Mouse (Mus musculus): Measurements from ENCODE around the gene Mrps2.

Gene Mrps2

GRCm38 (mm10) chr2:28467860-28468485, at the start of gene Mrps2:
Gene Mrps2 (plus strand): TSS chr2:28468066.
- DNase-seq (ENCODE audit: low spot score), result peak; percentile 51

- peak; percentile 71 for DNase-seq (ENCODE audit: low spot score)
Observed at GRCm38 (mm10) chr2:28419898-28420297, 48.0 kb upstream of the Mrps2 start.

GRCm38 (mm10) chr2:28423167-28423566, 44.7 kb upstream of the Mrps2 start:
- DNase-seq (ENCODE audit: low spot score), result no peak

GRCm38 (mm10) chr2:28427226-28427625, 40.6 kb upstream of the Mrps2 start:
- DNase-seq (ENCODE audit: low spot score), result no peak

- no peak for DNase-seq (ENCODE audit: low spot score)
Observed at GRCm38 (mm10) chr2:28430846-28431245, 37.0 kb upstream of the Mrps2 start.

GRCm38 (mm10) chr2:28432811-28433210, 35.1 kb upstream of the Mrps2 start:
- no peak for DNase-seq (ENCODE audit: low spot score)

- DNase-seq (ENCODE audit: low spot score), result no peak
Observed at GRCm38 (mm10) chr2:28433512-28433911, 34.4 kb upstream of the Mrps2 start.

GRCm38 (mm10) chr2:28435401-28435800, 32.5 kb upstream of the Mrps2 start:
- DNase-seq (ENCODE audit: low spot score), result no peak

GRCm38 (mm10) chr2:28440842-28441241, 27.0 kb upstream of the Mrps2 start:
- DNase-seq (ENCODE audit: low spot score), result no peak

- DNase-seq (ENCODE audit: low spot score), result no peak
Observed at GRCm38 (mm10) chr2:28445082-28445481, 22.8 kb upstream of the Mrps2 start.

GRCm38 (mm10) chr2:28446181-28446514, 21.7 kb upstream of the Mrps2 start:
- DNase-seq (ENCODE audit: low spot score), result no peak

GRCm38 (mm10) chr2:28446515-28447314, 21.2 kb upstream of the Mrps2 start, which contains the start of gene Ppp1r26:
Gene Ppp1r26 (plus strand): TSS chr2:28446800.
- DNase-seq (ENCODE audit: low spot score), result no peak

GRCm38 (mm10) chr2:28447315-28447670, 20.6 kb upstream of the Mrps2 start:
- no peak for DNase-seq (ENCODE audit: low spot score)

GRCm38 (mm10) chr2:28451663-28452062, 16.2 kb upstream of the Mrps2 start:
- DNase-seq (ENCODE audit: low spot score), result no peak

- DNase-seq (ENCODE audit: low spot score), result no peak
Observed at GRCm38 (mm10) chr2:28453539-28453938, 14.3 kb upstream of the Mrps2 start.

- no peak for DNase-seq (ENCODE audit: low spot score)
Observed at GRCm38 (mm10) chr2:28456616-28457015, 11.2 kb upstream of the Mrps2 start.

GRCm38 (mm10) chr2:28463919-28464318, 3.9 kb upstream of the Mrps2 start:
- no peak for DNase-seq (ENCODE audit: low spot score)

GRCm38 (mm10) chr2:28464919-28465318, 2.9 kb upstream of the Mrps2 start:
- no peak for DNase-seq (ENCODE audit: low spot score)

- no peak for DNase-seq (ENCODE audit: low spot score)
Observed at GRCm38 (mm10) chr2:28465836-28466518, 1.9 kb upstream of the Mrps2 start, which contains the start of gene 1700007K13Rik. Gene 1700007K13Rik (minus strand): TSS chr2:28466332.

GRCm38 (mm10) chr2:28468486-28469225, 790 bp downstream of the Mrps2 start:
- no peak for DNase-seq (ENCODE audit: low spot score)

GRCm38 (mm10) chr2:28469461-28469860, 1.6 kb downstream of the Mrps2 start:
- DNase-seq (ENCODE audit: low spot score), result no peak

- DNase-seq (ENCODE audit: low spot score), result no peak
Observed at GRCm38 (mm10) chr2:28470591-28470990, 2.7 kb downstream of the Mrps2 start.
